Mouse (Mus musculus): ENCODE results near the gene Rnf126. TPM values are rescaled to one million over a fixed set of nuclear protein-coding genes. Genes with fewer than 3 reads are reported as not detected.
A peak's percentile ranks its signal among the peaks of the same experiment; 100 is the strongest.

Rnf126 gene
- polyA plus RNA-seq, 1 experiment from 2014 or later, result 91.6 TPM

- ATAC-seq, result peak; percentile 57
- Histone ChIP-seq H3K9ac (peak within 1 kb of the TSS; percentile 46), H3K9me3 (no peaks in the 10 kb centered on the region), H3K27me3 (replicated peaks) (peaks cover 39% of the 10 kb centered on the region), H3K27ac (no peak within 1 kb of the TSS), H3K4me1 (replicated peaks) (peaks cover 14% of the 10 kb centered on the region), H3K4me2 (replicated peaks) (peak within 1 kb of the TSS; percentile 99), H3K4me3 (replicated peaks) (peak within 1 kb of the TSS; percentile 68), H3K36me3 (peaks cover 5% of the 10 kb centered on the region; the same call in 1 of the 2 replicates)
- 3% methylated on average over 47 of the region's 91 CpGs for WGBS
Measured at GRCm38 (mm10) chr10:79716254-79716987, 50.3 kb downstream of the Rnf126 start, which contains the start of gene Hcn2. Gene Hcn2 (plus strand): TSS chr10:79716634.

- Histone ChIP-seq H3K27me3 (replicated peaks) (peaks cover 39% of the 10 kb centered on the region), H3K4me3 (replicated peaks) (no peak overlapping the region), H3K9me3 (no peaks in the 10 kb centered on the region), H3K27ac (no peak overlapping the region), H3K9ac (no peak overlapping the region), H3K4me2 (replicated peaks) (no peak overlapping the region), H3K36me3 (peaks cover 19% of the 10 kb centered on the region), H3K4me1 (replicated peaks) (peaks cover 14% of the 10 kb centered on the region)
- WGBS, result 62% methylated on average over 4 of the region's 4 CpGs
- ATAC-seq, result no peak
Measured at GRCm38 (mm10) chr10:79714996-79715395, 51.8 kb downstream of the Rnf126 start.

DNA sequence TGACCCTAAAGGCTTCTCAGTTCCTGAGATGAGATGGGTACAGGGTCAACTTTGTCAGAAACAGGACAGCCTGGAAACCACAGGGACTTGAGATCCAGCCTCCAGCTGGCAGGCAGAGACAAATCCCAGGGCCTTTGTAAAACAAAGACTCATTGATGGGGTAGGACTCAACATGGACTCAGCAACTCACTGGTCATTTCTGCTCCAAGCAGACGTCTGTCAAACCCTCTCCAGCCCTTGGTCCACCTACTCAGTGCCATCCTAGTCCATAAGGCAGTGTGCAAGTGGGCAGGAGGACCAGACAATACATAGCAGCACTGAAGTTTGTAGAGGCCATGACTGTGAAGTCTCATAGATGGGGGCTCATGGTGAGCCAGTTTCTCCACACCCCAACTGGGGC is 53.6 kb downstream of the Rnf126 start:
- Histone ChIP-seq H3K4me3 (replicated peaks) (no peak overlapping the region), H3K4me1 (replicated peaks) (peaks cover 23% of the 10 kb centered on the region), H3K27ac (no peak overlapping the region), H3K9me3 (no peaks in the 10 kb centered on the region), H3K36me3 (peaks cover 29% of the 10 kb centered on the region), H3K4me2 (replicated peaks) (no peak overlapping the region), H3K9ac (no peak overlapping the region), H3K27me3 (replicated peaks) (peaks cover 35% of the 10 kb centered on the region)
- ATAC-seq, result no peak
- 35% methylated on average over 1 of the region's 1 CpGs for WGBS

GRCm38 (mm10) chr10:79712499-79713126 is 54.1 kb downstream of the Rnf126 start:
- peak; percentile 60 for ATAC-seq
- Histone ChIP-seq H3K27me3 (replicated peaks) (peaks cover 31% of the 10 kb centered on the region), H3K36me3 (peaks cover 29% of the 10 kb centered on the region), H3K27ac (no peak overlapping the region), H3K9me3 (no peaks in the 10 kb centered on the region), H3K9ac (no peak overlapping the region), H3K4me2 (replicated peaks) (no peak overlapping the region), H3K4me1 (replicated peaks) (peaks cover 22% of the 10 kb centered on the region), H3K4me3 (replicated peaks) (no peak overlapping the region)
- 24% methylated on average over 4 of the region's 6 CpGs for WGBS

DNA sequence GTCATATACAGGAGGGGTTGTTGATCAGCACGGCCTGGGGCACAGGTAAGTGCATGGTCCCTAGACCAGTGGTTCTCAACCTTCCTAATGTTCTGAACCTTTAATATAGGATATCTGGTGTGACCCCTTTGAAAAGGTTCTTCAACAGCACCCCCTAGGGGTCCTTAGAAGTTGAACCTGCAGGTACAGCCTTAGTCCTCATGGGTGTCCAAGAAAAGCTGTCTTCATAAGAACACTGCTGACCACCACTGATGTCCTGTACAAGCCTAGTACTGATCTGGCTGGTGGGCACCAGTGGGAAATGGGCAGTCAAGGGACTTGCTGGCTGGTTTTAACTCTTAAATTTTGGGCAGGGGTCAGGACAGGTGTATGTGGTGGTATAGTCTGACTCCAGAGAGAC is 54.7 kb downstream of the Rnf126 start:
- Histone ChIP-seq H3K27me3 (replicated peaks) (peaks cover 25% of the 10 kb centered on the region), H3K9ac (no peak overlapping the region), H3K9me3 (no peaks in the 10 kb centered on the region), H3K27ac (no peak overlapping the region), H3K36me3 (peaks cover 29% of the 10 kb centered on the region), H3K4me3 (replicated peaks) (no peak overlapping the region), H3K4me1 (replicated peaks) (peaks cover 22% of the 10 kb centered on the region), H3K4me2 (replicated peaks) (no peak overlapping the region)
- 81% methylated on average over 1 of the region's 1 CpGs for WGBS
- peak; percentile 40 for ATAC-seq

DNA sequence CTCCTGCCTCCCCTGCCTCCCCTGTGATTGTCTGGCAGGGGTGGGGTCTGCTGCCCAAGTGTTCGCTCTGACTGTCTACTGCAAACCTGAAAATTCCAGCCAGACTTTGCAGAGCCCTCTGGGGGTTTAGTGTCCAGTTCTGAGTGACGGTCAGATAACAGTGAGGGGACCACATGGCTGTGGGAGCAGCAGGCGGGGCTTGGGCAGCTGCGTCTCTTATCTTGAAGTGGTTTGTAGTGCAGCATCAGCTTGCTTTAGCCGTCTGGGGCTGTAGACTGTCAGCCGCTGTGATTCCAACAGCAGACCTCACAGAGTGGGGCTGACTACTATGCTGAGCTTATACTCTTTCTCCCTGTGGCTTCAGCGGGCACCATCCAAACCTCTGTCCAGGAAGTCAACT is 57.4 kb downstream of the Rnf126 start:
- peaks cover 29% of the 10 kb centered on the region for H3K36me3 ChIP-seq
- no peak overlapping the region for H3K27ac ChIP-seq
- 63% methylated on average over 7 of the region's 7 CpGs for WGBS
- no peaks in the 10 kb centered on the region for H3K9me3 ChIP-seq
- no peaks in the 10 kb centered on the region for H3K27me3 ChIP-seq (replicated peaks)
- peaks cover 37% of the 10 kb centered on the region for H3K4me1 ChIP-seq (replicated peaks)
- ATAC-seq, result no peak
- no peak overlapping the region for H3K4me2 ChIP-seq (replicated peaks)
- H3K9ac ChIP-seq, result no peak overlapping the region
- H3K4me3 ChIP-seq (replicated peaks), result no peak overlapping the region

DNA sequence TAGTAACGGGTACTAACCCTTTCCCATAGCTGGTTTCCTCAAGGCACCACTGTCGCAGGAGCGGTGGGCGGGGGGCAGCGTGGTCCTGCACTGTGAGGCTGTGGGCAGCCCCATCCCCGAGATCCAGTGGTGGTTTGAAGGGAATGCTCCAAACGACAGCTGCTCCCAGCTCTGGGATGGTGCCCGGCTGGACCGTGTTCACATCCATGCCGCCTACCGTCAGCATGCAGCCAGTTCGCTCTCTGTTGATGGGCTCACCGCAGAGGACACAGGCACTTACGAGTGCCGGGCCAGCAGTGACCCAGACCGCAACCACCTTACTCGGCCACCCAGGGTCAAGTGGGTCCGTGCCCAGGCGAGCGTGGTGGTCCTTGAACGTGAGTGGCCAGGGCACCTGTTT is 58.1 kb downstream of the Rnf126 start:
- Histone ChIP-seq H3K9ac (no peak overlapping the region), H3K4me1 (replicated peaks) (peaks cover 37% of the 10 kb centered on the region), H3K27ac (no peak overlapping the region), H3K9me3 (no peaks in the 10 kb centered on the region), H3K4me3 (replicated peaks) (no peak overlapping the region), H3K27me3 (replicated peaks) (no peaks in the 10 kb centered on the region), H3K4me2 (replicated peaks) (no peak overlapping the region), H3K36me3 (peaks cover 29% of the 10 kb centered on the region)
- WGBS, result 85% methylated on average over 21 of the region's 21 CpGs
- no peak for ATAC-seq

Other genes with a start within 250 kb of the Rnf126 start
- 106 and 121 TPM in 2 replicates for gene Plpp2, start 233.2 kb downstream of the Rnf126 start, polyA plus RNA-seq (2015; fragmentation: Nextera tagmentation; extraction: Ambion mirVana)
- 40.5 and 44.3 TPM in 2 replicates for gene Mier2, start 211.8 kb downstream of the Rnf126 start, polyA plus RNA-seq (2015; fragmentation: Nextera tagmentation; extraction: Ambion mirVana)
- gene Theg, start 179.6 kb downstream of the Rnf126 start, polyA plus RNA-seq (2015; fragmentation: Nextera tagmentation; extraction: Ambion mirVana), result not detected in 2 replicates
- gene C2cd4c, start 152.9 kb downstream of the Rnf126 start, polyA plus RNA-seq (2015; fragmentation: Nextera tagmentation; extraction: Ambion mirVana), result 0.05 and 0.06 TPM in 2 replicates
- gene Shc2, start 129.0 kb downstream of the Rnf126 start, polyA plus RNA-seq (2015; fragmentation: Nextera tagmentation; extraction: Ambion mirVana), result 7.6 and 8.2 TPM in 2 replicates
- not detected in 2 replicates for gene Odf3l2, start 121.2 kb downstream of the Rnf126 start, polyA plus RNA-seq (2015; fragmentation: Nextera tagmentation; extraction: Ambion mirVana)
- gene Madcam1, start 102.4 kb downstream of the Rnf126 start, polyA plus RNA-seq (2015; fragmentation: Nextera tagmentation; extraction: Ambion mirVana), result 23.6 and 28.6 TPM in 2 replicates
- 62.8 and 63.0 TPM in 2 replicates for gene Tpgs1, start 97.6 kb downstream of the Rnf126 start, polyA plus RNA-seq (2015; fragmentation: Nextera tagmentation; extraction: Ambion mirVana)
- gene Cdc34, start 84.8 kb downstream of the Rnf126 start, polyA plus RNA-seq (2015; fragmentation: Nextera tagmentation; extraction: Ambion mirVana), result 137 and 144 TPM in 2 replicates
- gene Gzmm, start 77.9 kb downstream of the Rnf126 start, polyA plus RNA-seq (2015; fragmentation: Nextera tagmentation; extraction: Ambion mirVana), result 0.52 and 0.76 TPM in 2 replicates
- gene Bsg, start 62.5 kb downstream of the Rnf126 start, polyA plus RNA-seq (2015; fragmentation: Nextera tagmentation; extraction: Ambion mirVana), result 1,119 and 1,131 TPM in 2 replicates
- gene Hcn2, start 50.3 kb downstream of the Rnf126 start, polyA plus RNA-seq (2015; fragmentation: Nextera tagmentation; extraction: Ambion mirVana), result 0.18 and 0.23 TPM in 2 replicates
- 37.8 and 45.5 TPM in 2 replicates for gene Polrmt, start 20.4 kb downstream of the Rnf126 start, polyA plus RNA-seq (2015; fragmentation: Nextera tagmentation; extraction: Ambion mirVana)
- 0.09 and 0.28 TPM in 2 replicates for gene Fgf22, start 11.9 kb downstream of the Rnf126 start, polyA plus RNA-seq (2015; fragmentation: Nextera tagmentation; extraction: Ambion mirVana)
- 14.0 and 16.1 TPM in 2 replicates for gene Fstl3, start 10.3 kb upstream of the Rnf126 start, polyA plus RNA-seq (2015; fragmentation: Nextera tagmentation; extraction: Ambion mirVana)
- gene Prss57, start 24.0 kb upstream of the Rnf126 start, polyA plus RNA-seq (2015; fragmentation: Nextera tagmentation; extraction: Ambion mirVana), result 0.09 TPM in 1 of 2 replicates, not detected in the other
- gene Palm, start 26.6 kb upstream of the Rnf126 start, polyA plus RNA-seq (2015; fragmentation: Nextera tagmentation; extraction: Ambion mirVana), result 48.1 and 48.5 TPM in 2 replicates
- gene Misp, start 54.0 kb upstream of the Rnf126 start, polyA plus RNA-seq (2015; fragmentation: Nextera tagmentation; extraction: Ambion mirVana), result 141 and 154 TPM in 2 replicates
- 307 and 314 TPM in 2 replicates for gene Ptbp1, start 87.5 kb upstream of the Rnf126 start, polyA plus RNA-seq (2015; fragmentation: Nextera tagmentation; extraction: Ambion mirVana)
- gene Prtn3, start 107.5 kb upstream of the Rnf126 start, polyA plus RNA-seq (2015; fragmentation: Nextera tagmentation; extraction: Ambion mirVana), result 3.7 and 3.9 TPM in 2 replicates
- gene Plppr3, start 107.7 kb upstream of the Rnf126 start, polyA plus RNA-seq (2015; fragmentation: Nextera tagmentation; extraction: Ambion mirVana), result 31.3 and 32.7 TPM in 2 replicates
- 1.1 and 2.6 TPM in 2 replicates for gene Elane, start 119.3 kb upstream of the Rnf126 start, polyA plus RNA-seq (2015; fragmentation: Nextera tagmentation; extraction: Ambion mirVana)
- not detected in 2 replicates for gene Cfd, start 123.9 kb upstream of the Rnf126 start, polyA plus RNA-seq (2015; fragmentation: Nextera tagmentation; extraction: Ambion mirVana)
- 37.3 and 39.8 TPM in 2 replicates for gene Med16, start 142.0 kb upstream of the Rnf126 start, polyA plus RNA-seq (2015; fragmentation: Nextera tagmentation; extraction: Ambion mirVana)
- 17.7 TPM in 1 of 2 replicates, not detected in the other for gene Gm26602, start 143.9 kb upstream of the Rnf126 start, polyA plus RNA-seq (2015; fragmentation: Nextera tagmentation; extraction: Ambion mirVana)
- 0.52 and 1.1 TPM in 2 replicates for gene Kiss1r, start 150.0 kb upstream of the Rnf126 start, polyA plus RNA-seq (2015; fragmentation: Nextera tagmentation; extraction: Ambion mirVana)
- gene R3hdm4, start 154.3 kb upstream of the Rnf126 start, polyA plus RNA-seq (2015; fragmentation: Nextera tagmentation; extraction: Ambion mirVana), result 108 and 116 TPM in 2 replicates
- 18.7 and 19.0 TPM in 2 replicates for gene Arid3a, start 160.1 kb upstream of the Rnf126 start, polyA plus RNA-seq (2015; fragmentation: Nextera tagmentation; extraction: Ambion mirVana)
- gene Wdr18, start 193.2 kb upstream of the Rnf126 start, polyA plus RNA-seq (2015; fragmentation: Nextera tagmentation; extraction: Ambion mirVana), result 90.3 and 94.8 TPM in 2 replicates
- 0.11 TPM in 2 replicates for gene Grin3b, start 203.8 kb upstream of the Rnf126 start, polyA plus RNA-seq (2015; fragmentation: Nextera tagmentation; extraction: Ambion mirVana)
- 18.1 and 19.6 TPM in 2 replicates for gene Tmem259, start 217.4 kb upstream of the Rnf126 start, polyA plus RNA-seq (2015; fragmentation: Nextera tagmentation; extraction: Ambion mirVana)
- gene Cnn2, start 221.6 kb upstream of the Rnf126 start, polyA plus RNA-seq (2015; fragmentation: Nextera tagmentation; extraction: Ambion mirVana), result 239 and 242 TPM in 2 replicates
- gene Abca7, start 229.5 kb upstream of the Rnf126 start, polyA plus RNA-seq (2015; fragmentation: Nextera tagmentation; extraction: Ambion mirVana), result 3.0 and 3.7 TPM in 2 replicates
- gene Arhgap45, start 249.7 kb upstream of the Rnf126 start, polyA plus RNA-seq (2015; fragmentation: Nextera tagmentation; extraction: Ambion mirVana), result 6.3 and 6.5 TPM in 2 replicates

All from intestine, embryonic 15.5 days (tissue).